Mouse (Mus musculus): ENCODE measurements around the gene Dennd6b. TPM values are rescaled to one million over a fixed set of nuclear protein-coding genes. Genes with fewer than 3 reads are reported as not detected.
A peak's percentile ranks its signal among the peaks of the same experiment; 100 is the strongest.

Gene Dennd6b
- polyA plus RNA-seq, 1 experiment from 2014 or later, result 19.0 TPM

DNA sequence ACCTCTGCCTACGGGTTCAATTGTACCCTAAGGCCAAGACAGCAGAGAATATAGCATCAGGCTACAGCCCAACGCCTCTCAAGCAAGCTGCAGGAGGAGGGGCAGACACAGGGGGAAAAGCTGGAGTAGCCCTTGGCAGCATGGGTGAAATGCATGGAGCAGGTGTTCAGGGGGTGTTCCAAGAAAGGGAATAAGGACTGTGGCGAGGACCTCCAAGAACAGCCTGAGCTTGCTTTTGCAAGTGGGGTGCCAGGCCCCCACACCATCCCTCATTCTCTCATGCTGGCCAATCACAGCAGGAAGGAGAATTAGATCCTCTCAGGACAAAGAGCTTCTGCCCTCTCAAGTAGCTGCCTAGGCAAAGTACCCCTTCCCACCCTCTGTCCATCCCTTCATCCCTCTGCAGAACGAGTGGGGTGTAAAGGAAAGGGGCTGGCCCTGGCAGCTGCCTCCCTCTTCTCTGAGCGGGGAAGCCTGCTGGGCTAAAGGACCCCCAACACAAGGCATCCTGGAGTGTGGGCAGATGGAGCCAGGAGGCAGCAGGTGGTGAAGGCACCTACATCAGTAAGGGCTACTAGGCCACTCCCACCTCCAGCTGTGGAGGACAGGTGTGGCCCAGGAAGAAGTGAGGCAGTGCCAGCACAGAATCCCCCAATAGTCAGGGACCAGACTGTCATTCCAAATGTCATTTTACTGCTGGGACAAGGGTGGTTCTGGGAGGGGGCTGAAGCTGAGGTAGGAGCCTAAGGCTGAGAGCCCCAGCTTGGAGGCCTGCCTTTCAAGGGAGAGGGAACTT, 12.0 kb downstream of the Dennd6b start:
- Histone ChIP-seq H3K9me3 (replicated peaks; ENCODE audit: control insufficient read depth, low read length) (no peaks in the 10 kb centered on the region), H3K27me3 (ENCODE audit: control insufficient read depth, insufficient read depth, low read length) (no peaks in the 10 kb centered on the region), H3K27ac (ENCODE audit: low read length) (no peak overlapping the region), H3K4me3 (ENCODE audit: low read length) (no peak overlapping the region), H3K4me2 (ENCODE audit: low read depth, low read length) (no peak overlapping the region), H3K36me3 (ENCODE audit: control insufficient read depth, insufficient read depth) (peaks cover 3% of the 10 kb centered on the region; the same call in 1 of the 2 replicates), H3K4me1 (ENCODE audit: control insufficient read depth, insufficient read depth, low read length) (peaks cover 17% of the 10 kb centered on the region), H3K9ac (ENCODE audit: low read length) (no peak overlapping the region)
- no peak for ATAC-seq (replicated peaks; ENCODE audit: extremely low read depth, insufficient read depth, low FRiP score)
- WGBS, result 71% methylated on average over 5 of the region's 5 CpGs

- no peak overlapping the region for H3K9ac ChIP-seq (ENCODE audit: low read length)
- H3K4me3 ChIP-seq (ENCODE audit: low read length), result no peak overlapping the region
- H3K4me2 ChIP-seq (ENCODE audit: low read depth, low read length), result no peak overlapping the region
- ATAC-seq (replicated peaks; ENCODE audit: extremely low read depth, insufficient read depth, low FRiP score), result no peak
- peaks cover 32% of the 10 kb centered on the region for H3K4me1 ChIP-seq (ENCODE audit: control insufficient read depth, insufficient read depth, low read length)
- H3K27ac ChIP-seq (ENCODE audit: low read length), result peak overlapping the region; percentile 97
- 63% methylated on average over 5 of the region's 5 CpGs for WGBS
- H3K9me3 ChIP-seq (replicated peaks; ENCODE audit: control insufficient read depth, low read length), result no peaks in the 10 kb centered on the region
- no peaks in the 10 kb centered on the region for H3K27me3 ChIP-seq (ENCODE audit: control insufficient read depth, insufficient read depth, low read length)
- peaks cover under 1% of the 10 kb centered on the region; the same call in 1 of the 2 replicates for H3K36me3 ChIP-seq (ENCODE audit: control insufficient read depth, insufficient read depth)
Observed at GRCm38 (mm10) chr15:89182842-89183241, 13.5 kb downstream of the Dennd6b start.

GRCm38 (mm10) chr15:89182328-89182741, 14.0 kb downstream of the Dennd6b start:
- no peak overlapping the region; the same call in none of the 2 replicates for H3K4me2 ChIP-seq (ENCODE audit: low read depth, low read length)
- H3K27ac ChIP-seq (ENCODE audit: low read length), result peak overlapping the region; percentile 97
- peak overlapping the region; percentile 21 for H3K9ac ChIP-seq (ENCODE audit: low read length)
- H3K36me3 ChIP-seq (ENCODE audit: control insufficient read depth, insufficient read depth), result no peaks in the 10 kb centered on the region; the same call in 1 of the 2 replicates
- H3K4me3 ChIP-seq (ENCODE audit: low read length), result no peak overlapping the region
- H3K27me3 ChIP-seq (ENCODE audit: control insufficient read depth, insufficient read depth, low read length), result no peaks in the 10 kb centered on the region
- H3K9me3 ChIP-seq (replicated peaks; ENCODE audit: control insufficient read depth, low read length), result no peaks in the 10 kb centered on the region
- no peak; the same call in 1 of the 2 replicates for ATAC-seq (replicated peaks; ENCODE audit: extremely low read depth, insufficient read depth, low FRiP score)
- peaks cover 37% of the 10 kb centered on the region for H3K4me1 ChIP-seq (ENCODE audit: control insufficient read depth, insufficient read depth, low read length)
- 24% methylated on average over 6 of the region's 6 CpGs for WGBS

DNA sequence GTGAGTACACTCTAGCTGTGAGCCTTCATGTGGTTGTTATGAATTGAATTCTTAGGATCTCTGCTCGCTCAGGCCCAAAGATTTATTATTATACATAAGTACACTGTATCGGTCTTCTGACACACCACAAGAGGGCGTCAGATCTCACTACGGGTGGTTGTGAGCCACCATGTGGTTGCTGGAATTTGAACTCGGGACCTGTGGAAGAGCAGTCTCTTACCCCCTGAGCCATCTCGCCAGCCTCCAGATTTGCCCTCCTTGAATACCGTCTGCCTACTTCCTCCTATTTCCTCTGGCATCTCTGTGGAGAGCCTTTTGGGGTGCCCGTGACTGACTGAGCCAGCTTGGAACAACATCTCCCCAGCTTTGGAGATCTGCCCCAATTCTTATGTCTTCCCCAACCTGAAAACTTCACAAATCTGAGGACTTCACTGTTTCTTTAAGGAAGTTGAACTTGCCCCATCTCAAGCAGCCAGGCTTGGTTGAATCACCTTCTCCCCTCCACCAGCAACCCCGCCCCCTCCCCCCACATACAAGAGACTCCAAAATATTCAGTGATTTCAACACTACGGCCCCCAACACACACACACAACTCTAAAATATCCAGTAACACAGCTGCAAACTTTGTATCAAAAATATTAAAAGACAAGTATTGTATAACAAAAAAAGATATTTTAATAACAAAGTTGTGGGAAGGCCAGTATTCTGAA, 14.6 kb downstream of the Dennd6b start:
- Histone ChIP-seq H3K27me3 (ENCODE audit: control insufficient read depth, insufficient read depth, low read length) (no peaks in the 10 kb centered on the region), H3K4me1 (ENCODE audit: control insufficient read depth, insufficient read depth, low read length) (peaks cover 43% of the 10 kb centered on the region), H3K27ac (ENCODE audit: low read length) (peak overlapping the region; percentile 97), H3K9me3 (replicated peaks; ENCODE audit: control insufficient read depth, low read length) (no peaks in the 10 kb centered on the region), H3K9ac (ENCODE audit: low read length) (peak overlapping the region; percentile 21), H3K4me3 (ENCODE audit: low read length) (peak overlapping the region; percentile 81), H3K4me2 (ENCODE audit: low read depth, low read length) (peak overlapping the region; percentile 72; the same call in 1 of the 2 replicates), H3K36me3 (ENCODE audit: control insufficient read depth, insufficient read depth) (no peaks in the 10 kb centered on the region; the same call in 1 of the 2 replicates)
- no peak for ATAC-seq (replicated peaks; ENCODE audit: extremely low read depth, insufficient read depth, low FRiP score)
- WGBS, result 54% methylated on average over 10 of the region's 10 CpGs

DNA sequence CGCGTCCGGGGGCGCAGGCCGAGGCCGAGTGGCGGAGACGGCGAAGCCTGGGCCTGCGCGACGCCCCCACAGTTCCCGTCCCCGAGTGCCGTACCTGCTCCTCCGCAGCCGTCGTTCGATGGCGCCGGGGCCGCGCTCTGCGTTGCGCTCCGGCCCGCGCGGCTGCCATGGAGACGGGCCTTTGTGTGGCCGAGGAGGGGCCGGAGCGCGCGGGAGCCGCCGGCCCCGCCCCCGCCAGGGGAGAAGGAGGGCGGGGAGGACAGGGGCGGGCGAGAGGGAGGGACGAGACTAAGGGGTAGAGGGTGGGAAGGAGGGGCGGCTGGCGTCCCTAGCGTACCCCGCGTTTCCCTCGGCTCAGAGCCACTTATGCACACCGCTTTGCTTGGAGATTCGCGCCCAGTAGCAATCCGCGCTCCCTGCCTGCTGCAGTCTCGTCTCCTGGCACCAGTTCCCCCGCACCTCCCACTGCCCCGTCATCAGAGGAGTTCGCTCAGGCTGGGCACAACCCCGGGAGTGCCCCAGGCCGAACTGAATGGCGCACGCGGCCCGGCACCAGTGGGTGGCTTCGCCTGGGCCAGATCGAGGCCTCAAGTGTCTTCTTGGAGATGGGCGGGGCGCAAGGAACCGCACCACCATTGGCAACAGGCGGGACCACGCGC, 15.6 kb downstream of the Dennd6b start, which contains the start of gene Plxnb2:
Gene Plxnb2 (minus strand): TSS at position 218 of the 659 bp plus-strand sequence.
- Histone ChIP-seq H3K27me3 (ENCODE audit: control insufficient read depth, insufficient read depth, low read length) (no peaks in the 10 kb centered on the region), H3K4me2 (ENCODE audit: low read depth, low read length) (peak within 1 kb of the TSS; percentile 72), H3K4me3 (ENCODE audit: low read length) (peak within 1 kb of the TSS; percentile 81), H3K9ac (ENCODE audit: low read length) (peak within 1 kb of the TSS; percentile 90), H3K27ac (ENCODE audit: low read length) (peak within 1 kb of the TSS; percentile 97), H3K4me1 (ENCODE audit: control insufficient read depth, insufficient read depth, low read length) (peaks cover 53% of the 10 kb centered on the region), H3K36me3 (ENCODE audit: control insufficient read depth, insufficient read depth) (no peaks in the 10 kb centered on the region; the same call in 1 of the 2 replicates), H3K9me3 (replicated peaks; ENCODE audit: control insufficient read depth, low read length) (no peaks in the 10 kb centered on the region)
- ATAC-seq (replicated peaks; ENCODE audit: extremely low read depth, insufficient read depth, low FRiP score), result peak; percentile 83
- under 1% methylated on average over 67 of the region's 72 CpGs for WGBS

- peak overlapping the region; percentile 81 for H3K4me3 ChIP-seq (ENCODE audit: low read length)
- H3K4me2 ChIP-seq (ENCODE audit: low read depth, low read length), result peak overlapping the region; percentile 72
- H3K4me1 ChIP-seq (ENCODE audit: control insufficient read depth, insufficient read depth, low read length), result peaks cover 59% of the 10 kb centered on the region
- no peaks in the 10 kb centered on the region; the same call in 1 of the 2 replicates for H3K36me3 ChIP-seq (ENCODE audit: control insufficient read depth, insufficient read depth)
- peak; percentile 3; the same call in 1 of the 2 replicates for ATAC-seq (replicated peaks; ENCODE audit: extremely low read depth, insufficient read depth, low FRiP score)
- H3K9ac ChIP-seq (ENCODE audit: low read length), result peak overlapping the region; percentile 90
- 1% methylated on average over 26 of the region's 26 CpGs for WGBS
- no peaks in the 10 kb centered on the region for H3K27me3 ChIP-seq (ENCODE audit: control insufficient read depth, insufficient read depth, low read length)
- peak overlapping the region; percentile 97 for H3K27ac ChIP-seq (ENCODE audit: low read length)
- no peaks in the 10 kb centered on the region for H3K9me3 ChIP-seq (replicated peaks; ENCODE audit: control insufficient read depth, low read length)
Observed at GRCm38 (mm10) chr15:89180081-89180541, 16.2 kb downstream of the Dennd6b start.

GRCm38 (mm10) chr15:89179630-89179964, 16.7 kb downstream of the Dennd6b start:
- Histone ChIP-seq H3K27ac (ENCODE audit: low read length) (peak overlapping the region; percentile 97), H3K4me1 (ENCODE audit: control insufficient read depth, insufficient read depth, low read length) (peaks cover 64% of the 10 kb centered on the region), H3K9ac (ENCODE audit: low read length) (peak overlapping the region; percentile 90), H3K4me2 (ENCODE audit: low read depth, low read length) (peak overlapping the region; percentile 72), H3K27me3 (ENCODE audit: control insufficient read depth, insufficient read depth, low read length) (no peaks in the 10 kb centered on the region), H3K36me3 (ENCODE audit: control insufficient read depth, insufficient read depth) (no peaks in the 10 kb centered on the region), H3K9me3 (replicated peaks; ENCODE audit: control insufficient read depth, low read length) (no peaks in the 10 kb centered on the region), H3K4me3 (ENCODE audit: low read length) (peak overlapping the region; percentile 81)
- 8% methylated on average over 6 of the region's 6 CpGs for WGBS
- no peak for ATAC-seq (replicated peaks; ENCODE audit: extremely low read depth, insufficient read depth, low FRiP score)

GRCm38 (mm10) chr15:89178954-89179629, 17.2 kb downstream of the Dennd6b start:
- no peaks in the 10 kb centered on the region for H3K27me3 ChIP-seq (ENCODE audit: control insufficient read depth, insufficient read depth, low read length)
- H3K4me3 ChIP-seq (ENCODE audit: low read length), result peak overlapping the region; percentile 81
- ATAC-seq (replicated peaks; ENCODE audit: extremely low read depth, insufficient read depth, low FRiP score), result peak; percentile 63
- peak overlapping the region; percentile 90 for H3K9ac ChIP-seq (ENCODE audit: low read length)
- H3K27ac ChIP-seq (ENCODE audit: low read length), result peak overlapping the region; percentile 97
- peaks cover 69% of the 10 kb centered on the region for H3K4me1 ChIP-seq (ENCODE audit: control insufficient read depth, insufficient read depth, low read length)
- no peaks in the 10 kb centered on the region for H3K36me3 ChIP-seq (ENCODE audit: control insufficient read depth, insufficient read depth)
- no peaks in the 10 kb centered on the region for H3K9me3 ChIP-seq (replicated peaks; ENCODE audit: control insufficient read depth, low read length)
- peak overlapping the region; percentile 72 for H3K4me2 ChIP-seq (ENCODE audit: low read depth, low read length)
- WGBS, result 4% methylated on average over 16 of the region's 16 CpGs

All from heart, embryonic 16.5 days (tissue).